Mouse (Mus musculus) limb, embryonic 13.5 days (tissue): Measurements from ENCODE around the gene Gbp8. TPM values are rescaled to one million over a fixed set of nuclear protein-coding genes. Genes with fewer than 3 reads are reported as not detected.
"Not testable (repeated sequence)": the region's sequence is repeated elsewhere in the genome, so short reads cannot be mapped to it uniquely, and the experiment has no call there.

ENCODE experiments used
- ATAC-seq: fragments of 200-750 bp; cut with Nextera tagmentation; 2 replicates; pipeline ENCODE4 v1.8.0; 2017; ENCODE audit warnings: low read depth, moderate number of reproducible peaks, moderate TSS enrichment; ENCODE audit not compliant: low FRiP score
- H3K27ac ChIP-seq: fragments of 300-500 bp; sonication (generic); 2 replicates; pipeline ENCODE4 v1.5.1; 2015; ENCODE audit warnings: inconsistent platforms, mild to moderate bottlenecking, moderate library complexity
- H3K27me3 ChIP-seq: fragments of 300-500 bp; sonication (generic); 2 replicates; pipeline ENCODE4 v1.6.1; 2015; ENCODE audit warnings: mild to moderate bottlenecking, inconsistent platforms
- H3K36me3 ChIP-seq: fragments of 300-500 bp; sonication (generic); 2 replicates; pipeline ENCODE4 v1.6.1; 2015; ENCODE audit warnings: inconsistent platforms, mild to moderate bottlenecking, moderate library complexity
- H3K4me1 ChIP-seq: fragments of 300-500 bp; sonication (generic); 2 replicates; pipeline ENCODE4 v1.6.1; 2015; ENCODE audit warnings: inconsistent platforms
- H3K4me2 ChIP-seq: fragments of 300-500 bp; sonication (generic); replicated peaks from 2 replicates; pipeline ENCODE4 v1.6.1; 2015; ENCODE audit warnings: inconsistent platforms, mild to moderate bottlenecking, moderate library complexity
- H3K4me3 ChIP-seq: fragments of 300-500 bp; sonication (generic); 2 replicates; pipeline ENCODE4 v1.5.1; 2015; ENCODE audit warnings: moderate library complexity, mild to moderate bottlenecking, inconsistent platforms
- H3K9ac ChIP-seq: fragments of 300-500 bp; sonication (generic); 2 replicates; pipeline ENCODE4 v1.6.1; 2015; ENCODE audit warnings: mild to moderate bottlenecking, inconsistent platforms
- H3K9me3 ChIP-seq: fragments of 300-500 bp; sonication (generic); 2 replicates; pipeline ENCODE4 v1.6.1; 2016; ENCODE audit warnings: inconsistent platforms
- WGBS: fragments of 180-500 bp; shearing (Covaris S2); methylation state at CpG from one replicate; pipeline ENCODE4 v1.1.7; 2015; 5-methylcytosine and 5-hydroxymethylcytosine counted together
- polyA plus RNA-seq: library from polyadenylated mRNA; unstranded; fragments of >200 nt; fragmentation: Nextera tagmentation; extraction: Ambion mirVana; gene quantifications from 2 replicates; pipeline ENCODE4 v1.2.1, GENCODE M21; 2015

Gbp8 gene
- polyA plus RNA-seq: 0.28 and 0.48 TPM in 2 replicates

DNA sequence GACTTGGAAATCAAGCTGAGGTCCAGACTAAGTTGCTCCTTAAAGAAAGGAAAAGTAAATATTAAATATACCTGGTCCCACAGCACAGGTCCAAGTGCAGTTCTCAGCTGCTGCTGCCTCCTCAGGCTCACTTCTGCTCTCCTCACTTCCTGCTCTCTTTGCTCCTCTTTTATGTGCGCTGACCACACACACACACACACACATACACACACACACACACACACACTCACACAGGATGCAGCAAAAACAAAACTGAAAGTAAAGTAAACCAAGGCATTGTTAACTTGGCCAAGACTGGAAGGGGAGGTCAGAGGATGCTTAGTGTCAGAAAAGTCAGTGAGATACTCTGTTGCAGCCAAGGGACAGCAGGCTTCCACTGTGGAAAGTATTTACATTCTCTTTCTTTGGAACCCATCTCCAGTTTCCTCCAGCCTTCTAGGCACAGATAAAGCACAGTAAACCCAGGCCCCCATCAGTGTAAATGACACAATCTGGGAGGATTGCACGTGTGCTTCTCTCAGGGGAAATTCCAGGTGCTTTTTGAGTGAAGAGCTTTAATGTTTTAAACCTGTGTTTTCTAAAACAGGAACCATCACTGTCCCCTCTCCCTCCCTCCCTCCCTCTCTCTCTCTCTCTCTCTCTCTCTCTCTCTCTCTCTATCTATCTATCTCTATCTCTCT lies at the start of gene Gbp8, which contains the start of the genes Gbp9 and Gbp4:
Gbp8 (minus strand) TSS at position 132 of the 680 bp plus-strand sequence.
Gbp9 (minus strand) TSS at position 131 of the 680 bp plus-strand sequence.
Gbp4 (minus strand) TSS at position 178 of the 680 bp plus-strand sequence.
- not testable (repeated sequence) for H3K4me3 ChIP-seq, H3K9ac ChIP-seq, H3K9me3 ChIP-seq, H3K36me3 ChIP-seq, ATAC-seq, H3K4me1 ChIP-seq, H3K4me2 ChIP-seq, H3K27me3 ChIP-seq, H3K27ac ChIP-seq
- WGBS: 28% methylated on average over 2 of the region's 2 CpGs

DNA sequence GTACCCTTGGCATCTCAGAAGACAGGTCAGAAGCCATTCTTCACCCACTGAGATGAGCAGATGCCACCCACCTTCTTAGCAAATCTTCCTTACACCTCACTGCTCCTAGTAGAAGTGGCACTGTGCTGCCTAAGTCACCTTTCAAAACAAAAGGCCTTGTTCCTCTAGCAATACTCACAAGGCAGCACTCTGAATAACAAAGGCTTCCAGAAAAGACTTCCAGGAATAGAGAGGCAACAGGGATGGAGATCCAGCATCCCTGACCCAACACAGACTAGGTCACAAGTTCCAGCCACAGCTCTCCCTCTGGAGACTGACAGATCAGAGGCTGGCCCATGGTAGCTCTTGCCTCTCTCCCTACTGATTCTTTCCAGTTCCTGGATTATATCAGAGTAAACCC lies 42.1 kb upstream of the Gbp8 start:
- Histone ChIP-seq H3K27me3 (no peaks in the 10 kb centered on the region), H3K27ac (no peak overlapping the region), H3K4me1 (no peaks in the 10 kb centered on the region), H3K9me3 (no peaks in the 10 kb centered on the region), H3K4me2 (no peak overlapping the region), H3K9ac (no peak overlapping the region), H3K4me3 (no peak overlapping the region), H3K36me3 (no peaks in the 10 kb centered on the region)
- no peak for ATAC-seq

DNA sequence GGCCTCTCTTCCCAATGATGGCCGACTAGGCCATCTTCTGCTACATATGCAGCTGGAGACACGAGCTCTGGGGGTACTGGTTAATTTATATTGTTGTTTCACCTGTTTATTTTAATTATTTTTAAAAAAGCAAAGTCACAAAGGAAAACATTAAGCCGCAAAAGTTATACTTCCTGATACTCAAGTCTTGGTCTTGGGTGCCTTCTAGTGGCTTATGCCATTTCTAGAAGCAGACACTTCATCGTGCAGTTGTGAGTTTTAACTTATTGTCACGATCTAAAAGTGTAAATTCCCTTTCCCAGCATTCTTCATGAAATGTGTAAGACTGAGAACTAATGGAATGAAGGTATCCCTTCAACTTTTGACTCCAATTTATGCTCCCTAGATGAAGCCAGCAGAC lies 17.2 kb upstream of the Gbp8 start:
- Histone ChIP-seq H3K4me2 (no peak overlapping the region), H3K9me3 (no peaks in the 10 kb centered on the region), H3K4me1 (no peaks in the 10 kb centered on the region), H3K4me3 (no peak overlapping the region), H3K36me3 (no peaks in the 10 kb centered on the region), H3K27me3 (no peaks in the 10 kb centered on the region), H3K9ac (no peak overlapping the region), H3K27ac (no peak overlapping the region)
- no peak for ATAC-seq
- WGBS: 83% methylated on average over 5 of the region's 5 CpGs

DNA sequence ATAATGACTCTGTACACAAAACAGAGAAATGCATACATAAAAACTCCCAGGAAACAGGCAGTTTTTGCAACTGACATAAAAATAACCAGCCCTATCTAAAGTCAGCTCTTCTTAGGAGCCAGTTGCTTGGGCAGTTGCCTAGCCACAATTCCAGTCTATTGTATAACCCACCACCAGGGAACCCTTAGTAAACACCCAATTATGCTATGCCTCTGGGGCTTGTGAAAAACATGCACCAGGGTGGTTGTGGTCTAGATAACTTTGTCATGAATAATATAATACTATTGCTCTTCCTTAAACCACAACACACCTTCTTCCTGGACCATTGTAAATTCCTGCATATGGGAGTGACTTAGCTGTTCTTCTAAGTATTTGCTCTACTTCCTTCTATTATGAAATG lies 14.7 kb upstream of the Gbp8 start:
- no peak for ATAC-seq
- no peak overlapping the region for H3K4me2 ChIP-seq
- no peaks in the 10 kb centered on the region for H3K36me3 ChIP-seq
- no peaks in the 10 kb centered on the region for H3K4me1 ChIP-seq
- H3K4me3 ChIP-seq: no peak overlapping the region
- H3K27ac ChIP-seq: no peak overlapping the region
- no peak overlapping the region for H3K9ac ChIP-seq
- H3K9me3 ChIP-seq: no peaks in the 10 kb centered on the region
- H3K27me3 ChIP-seq: no peaks in the 10 kb centered on the region

DNA sequence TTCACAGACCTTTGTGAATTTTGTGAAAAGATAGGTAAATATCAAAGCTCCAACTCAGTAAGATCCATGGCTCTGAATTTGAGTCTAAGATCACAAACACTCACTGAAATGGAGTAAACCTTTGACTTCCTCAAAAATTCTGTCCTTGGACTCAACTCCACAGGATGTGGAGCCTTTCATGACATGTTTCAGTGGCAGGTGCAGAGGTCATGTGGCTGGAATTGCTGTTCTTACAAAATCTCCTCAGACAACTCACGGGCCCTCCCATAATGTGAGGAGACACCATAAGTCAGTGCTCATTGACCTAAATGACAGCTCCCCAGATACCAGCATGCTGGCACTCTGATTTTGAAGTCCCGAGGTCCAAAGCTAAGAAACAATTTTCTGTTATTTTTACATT lies 8.7 kb upstream of the Gbp8 start:
- ATAC-seq, H3K4me3 ChIP-seq, H3K9me3 ChIP-seq, H3K4me1 ChIP-seq, H3K27ac ChIP-seq, H3K27me3 ChIP-seq, H3K9ac ChIP-seq, H3K4me2 ChIP-seq, H3K36me3 ChIP-seq: not testable (repeated sequence)
- WGBS: 69% methylated on average over 2 of the region's 2 CpGs

DNA sequence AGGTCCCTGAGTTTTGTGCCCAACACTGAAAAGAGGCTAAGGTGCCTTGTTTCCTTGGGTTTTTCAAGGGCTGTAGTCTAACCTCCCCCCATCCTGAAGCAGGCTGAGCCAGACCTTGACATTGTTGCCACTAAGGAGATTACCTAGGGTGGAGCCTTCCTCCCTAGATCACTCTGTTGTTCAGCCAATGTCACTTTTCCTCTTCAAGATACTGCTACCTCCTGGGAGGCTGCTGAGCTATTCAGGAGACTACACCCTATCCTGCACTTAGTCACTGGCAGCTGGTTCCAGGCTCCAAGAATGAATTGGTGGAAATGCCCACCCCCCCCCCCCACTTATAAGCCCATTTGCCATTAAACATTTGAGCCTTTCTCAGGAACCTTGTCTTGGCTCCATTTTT lies 7.1 kb upstream of the Gbp8 start:
- Histone ChIP-seq H3K9me3 (no peaks in the 10 kb centered on the region), H3K27ac (no peak overlapping the region), H3K36me3 (no peaks in the 10 kb centered on the region), H3K9ac (no peak overlapping the region), H3K27me3 (no peaks in the 10 kb centered on the region), H3K4me3 (no peak overlapping the region), H3K4me2 (no peak overlapping the region), H3K4me1 (no peaks in the 10 kb centered on the region)
- ATAC-seq: no peak

DNA sequence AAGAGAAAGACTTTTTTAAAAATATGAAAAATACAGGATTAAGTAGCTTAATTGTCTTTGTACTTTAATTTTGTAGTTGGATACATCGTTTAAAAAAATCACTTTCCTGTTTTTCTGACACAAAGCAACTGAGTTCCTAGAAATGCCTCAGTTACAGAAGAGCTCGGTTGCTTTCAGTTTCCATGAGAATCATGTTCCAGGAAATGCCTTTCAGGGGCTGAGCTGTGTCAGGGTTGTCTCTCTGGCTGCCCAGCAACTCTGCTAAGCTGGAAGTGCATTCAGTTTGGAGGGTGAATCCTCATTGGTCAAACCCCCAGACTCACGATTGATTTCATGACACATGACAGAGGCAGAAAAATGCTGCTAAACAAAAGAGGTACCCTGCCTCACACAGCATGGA lies 6.4 kb upstream of the Gbp8 start:
- not testable (repeated sequence) for H3K27me3 ChIP-seq, H3K4me2 ChIP-seq, H3K9me3 ChIP-seq, H3K27ac ChIP-seq, ATAC-seq, H3K4me1 ChIP-seq, H3K9ac ChIP-seq, H3K36me3 ChIP-seq, H3K4me3 ChIP-seq
- WGBS: 58% methylated on average over 3 of the region's 3 CpGs

DNA sequence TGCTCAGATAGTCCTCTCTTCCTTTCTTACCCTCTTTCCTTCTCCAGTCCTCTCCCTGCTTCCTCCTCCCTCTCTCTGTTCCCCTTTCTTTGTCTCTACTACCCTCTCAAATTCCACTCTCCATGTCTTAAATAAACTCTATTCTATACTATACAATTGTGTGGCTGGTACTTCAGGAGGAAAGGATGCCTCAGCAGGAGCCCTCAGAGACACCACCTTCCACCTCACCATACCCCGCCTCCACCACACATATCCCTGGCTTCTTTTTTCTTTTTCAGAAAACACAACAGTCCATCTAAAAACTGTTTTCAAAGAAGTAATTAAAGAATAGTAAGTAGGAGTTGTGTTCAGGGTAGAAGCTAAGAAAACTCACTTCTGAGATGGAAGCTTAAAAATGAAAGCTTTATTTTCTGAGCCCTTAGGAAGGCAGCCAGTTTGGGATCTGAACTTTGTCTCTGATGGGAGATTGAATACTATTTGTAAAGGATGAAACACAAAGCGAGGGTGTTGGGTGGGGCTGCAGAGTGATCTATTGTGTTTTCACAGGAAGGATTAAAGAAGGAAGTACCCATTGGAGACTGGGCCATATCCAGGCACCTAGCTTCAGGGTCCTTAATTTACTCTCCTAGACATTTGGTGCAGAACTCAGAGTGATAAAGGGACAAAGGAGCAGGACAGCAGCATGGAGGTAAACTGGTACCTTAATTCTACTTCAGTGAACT lies 910 bp upstream of the Gbp8 start:
- H3K27ac ChIP-seq, H3K36me3 ChIP-seq, H3K27me3 ChIP-seq, H3K9me3 ChIP-seq, H3K4me2 ChIP-seq, H3K4me3 ChIP-seq, ATAC-seq, H3K9ac ChIP-seq, H3K4me1 ChIP-seq: not testable (repeated sequence)
- WGBS: 74% methylated on average over 2 of the region's 2 CpGs

DNA sequence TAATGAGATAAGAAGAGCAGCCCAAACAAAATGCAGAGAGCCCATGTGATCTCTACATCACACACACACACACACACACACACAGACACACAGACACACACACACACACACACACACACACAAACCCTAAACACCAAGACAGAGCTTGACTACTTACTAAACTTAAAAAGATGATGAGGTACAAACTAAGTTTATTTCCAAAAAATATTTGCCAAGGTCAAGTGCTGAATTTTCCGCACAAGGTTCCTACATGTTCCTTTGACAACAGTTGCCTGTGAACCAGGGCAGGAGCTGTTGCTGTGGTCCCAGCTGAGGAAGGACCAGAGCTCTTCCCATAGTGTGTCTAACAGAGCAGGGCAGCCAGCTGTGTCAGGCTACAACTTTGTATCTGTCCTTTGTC lies 434 bp downstream of the Gbp8 start:
- Histone ChIP-seq H3K36me3 (no peaks in the 10 kb centered on the region), H3K4me2 (no peak overlapping the region), H3K4me1 (no peaks in the 10 kb centered on the region), H3K9me3 (no peaks in the 10 kb centered on the region), H3K27ac (no peak overlapping the region), H3K27me3 (no peaks in the 10 kb centered on the region), H3K4me3 (no peak overlapping the region), H3K9ac (no peak overlapping the region)
- WGBS: 69% methylated on average over 1 of the region's 1 CpGs
- ATAC-seq: no peak

DNA sequence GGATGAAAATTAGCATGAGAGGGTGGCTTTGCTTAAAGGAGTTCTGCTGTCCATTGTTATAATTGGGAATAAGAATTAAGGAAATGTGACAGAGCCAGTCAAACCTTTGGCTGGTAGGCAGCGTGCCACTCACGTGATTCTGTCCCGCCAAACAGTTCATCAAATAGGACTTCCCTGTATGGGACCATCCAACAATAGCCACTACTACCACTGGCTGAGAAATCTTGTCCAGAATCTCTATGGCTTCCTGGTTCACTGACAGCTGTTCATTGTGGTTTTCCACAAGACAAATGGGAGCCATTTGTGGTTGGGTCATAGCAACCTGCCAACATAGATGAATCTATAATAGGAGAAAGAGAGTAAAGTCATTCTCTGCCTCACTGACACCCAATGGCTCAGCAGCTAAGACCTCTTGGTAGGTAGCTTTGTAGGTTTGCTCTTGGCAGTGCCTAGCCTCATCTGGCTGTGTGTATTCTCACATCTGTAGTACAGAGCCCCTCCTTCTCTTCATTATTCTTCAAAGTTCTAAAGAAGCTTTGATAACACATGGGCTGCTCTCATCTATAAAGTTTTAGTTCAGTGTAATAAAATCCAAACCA lies 2.5 kb downstream of the Gbp8 start:
- H3K4me3 ChIP-seq, H3K27me3 ChIP-seq, H3K36me3 ChIP-seq, H3K4me2 ChIP-seq, H3K27ac ChIP-seq, ATAC-seq, H3K9me3 ChIP-seq, H3K9ac ChIP-seq, H3K4me1 ChIP-seq: not testable (repeated sequence)
- WGBS: 93% methylated on average over 3 of the region's 3 CpGs

DNA sequence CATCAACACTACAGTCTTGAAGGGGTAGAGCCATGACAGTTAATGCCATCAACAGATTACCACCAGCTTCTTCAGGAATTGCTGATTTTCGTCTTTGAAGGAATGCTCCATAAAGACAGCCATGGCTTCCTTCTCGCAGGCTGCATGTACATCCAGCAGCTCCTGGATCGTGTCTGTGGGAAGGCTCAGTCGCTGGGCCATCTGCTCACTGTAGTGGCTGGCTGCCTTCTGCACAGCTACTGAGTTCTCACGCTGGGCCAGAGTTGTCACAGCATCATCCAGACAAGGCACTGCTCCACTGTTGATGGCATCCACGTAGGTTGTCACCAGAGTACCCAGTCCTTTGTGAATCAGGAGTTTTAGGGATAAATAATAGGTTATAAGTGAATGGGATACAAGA lies 17.6 kb downstream of the Gbp8 start:
- not testable (repeated sequence) for H3K27ac ChIP-seq, ATAC-seq, H3K4me1 ChIP-seq, H3K36me3 ChIP-seq, H3K9ac ChIP-seq, H3K9me3 ChIP-seq, H3K27me3 ChIP-seq, H3K4me3 ChIP-seq, H3K4me2 ChIP-seq
- WGBS: 80% methylated on average over 6 of the region's 6 CpGs

DNA sequence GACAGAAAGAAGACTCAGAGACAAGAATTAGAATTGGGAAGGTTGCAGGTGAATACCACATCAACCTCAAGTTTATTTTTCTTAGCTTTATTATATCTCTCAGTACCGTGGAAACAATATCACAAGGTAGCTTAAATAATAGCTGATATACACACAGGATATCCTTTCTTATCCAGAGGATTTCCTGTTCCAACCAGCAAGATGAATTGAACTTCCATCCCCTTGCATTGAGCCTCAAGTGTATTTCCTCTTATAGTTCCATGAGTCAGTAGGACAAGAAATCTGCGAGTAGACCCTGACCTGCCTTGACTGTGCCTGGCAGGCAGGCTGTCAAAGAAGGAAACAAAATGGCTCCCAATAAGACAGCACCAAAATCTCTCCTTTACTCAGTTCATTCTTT lies 23.6 kb downstream of the Gbp8 start:
- ATAC-seq: no peak
- Histone ChIP-seq H3K4me2 (no peak overlapping the region), H3K4me1 (no peaks in the 10 kb centered on the region), H3K27ac (no peak overlapping the region), H3K36me3 (no peaks in the 10 kb centered on the region), H3K9ac (no peak overlapping the region), H3K27me3 (no peaks in the 10 kb centered on the region), H3K9me3 (no peaks in the 10 kb centered on the region), H3K4me3 (no peak overlapping the region)
- 88% methylated on average over 2 of the region's 2 CpGs for WGBS
